Mouse (Mus musculus) thymus, adult 2 months (tissue): ENCODE results near the gene Pxdc1.

Source experiments
- CTCF ChIP-seq: fragments of 200-500 bp; IDR thresholded peaks from 2 replicates; pipeline ENCODE4 v1.5.1; 2012; ENCODE audit warnings: mild to moderate bottlenecking, control low read depth, low read length, moderate library complexity, borderline replicate concordance; ENCODE audit not compliant: control insufficient read depth, poor library complexity, insufficient read depth; ENCODE audit errors: extremely low read depth
- POLR2A ChIP-seq: fragments of 200-500 bp; IDR thresholded peaks from 2 replicates; pipeline ENCODE4 v1.6.1; 2012; ENCODE audit warnings: mild to moderate bottlenecking, low read length, control low read depth, moderate library complexity; ENCODE audit not compliant: control insufficient read depth, poor library complexity, insufficient read depth; ENCODE audit errors: extremely low read depth

- no peak for TF ChIP-seq CTCF
- no peak for TF ChIP-seq POLR2A
Observed at GRCm38 (mm10) chr13:34700091-34700490, 46.8 kb upstream of the Pxdc1 start.
